23 mouse cellular contexts compared by ENCODE assay signal in genomic region chr8:118289091-118289490, GRCm38 (mm10). TPM values are rescaled to one million over a fixed set of nuclear protein-coding genes. Genes with fewer than 3 reads are reported as not detected.
A peak's percentile ranks its signal among the peaks of the same experiment; 100 is the strongest.
DNase-seq lines count a peak whose midpoint lies in the region; ATAC-seq and TF ChIP-seq lines count a peak whose summit lies in the region.
"Had no signal": no experiment of that assay in that cellular context is flagged by ENCODE, and none has a peak within 500 bp of the region (broad histone marks: within the 10 kb centered on the region; RNA-seq: fewer than 3 reads in every experiment).

No protein-coding gene starts in this region.

- H3K4me2 ChIP-seq in heart, embryonic 15.5 days = no peak overlapping the region
- no peak overlapping the region for H3K4me2 ChIP-seq in stomach, embryonic 16.5 days (ENCODE audit: low read depth, low read length)
- H3K4me2 ChIP-seq: forebrain, embryonic 13.5 days; hindbrain, embryonic 13.5 days had no signal

- H3K9ac ChIP-seq in heart, adult 2 months (ENCODE audit: low read depth, low read length) = 0 out of 2 replicates have a peak overlapping the region, but pooled peaks have one; percentile 9
- H3K9ac ChIP-seq in heart, embryonic 15.5 days = no peak overlapping the region
- H3K9ac ChIP-seq in stomach, embryonic 16.5 days (ENCODE audit: low read length) = no peak overlapping the region
- H3K9ac ChIP-seq: forebrain, embryonic 13.5 days; forebrain, postnatal 0 days; hindbrain, embryonic 13.5 days had no signal

- no peaks in the 10 kb centered on the region for H3K27me3 ChIP-seq in heart, adult 2 months (ENCODE audit: control insufficient read depth, insufficient read depth, low read length)
- H3K27me3 ChIP-seq in heart, embryonic 15.5 days = no peaks in the 10 kb centered on the region
- no peaks in the 10 kb centered on the region for H3K27me3 ChIP-seq in C2C12 (ENCODE audit: control insufficient read depth, insufficient read depth, insufficient read length)
- peaks cover 14% of the 10 kb centered on the region; the same call in 1 of the 2 replicates for H3K27me3 ChIP-seq in stomach, embryonic 16.5 days (ENCODE audit: control insufficient read depth, insufficient read depth, low read length)
- H3K27me3 ChIP-seq: CH12.LX, Patski had no signal

- peak overlapping the region; percentile 91; the same call in 1 of the 2 replicates for H3K27ac ChIP-seq in heart, adult 2 months
- H3K27ac ChIP-seq in heart, embryonic 15.5 days = 0 out of 2 replicates have a peak overlapping the region, but pooled peaks have one; percentile 94
- H3K27ac ChIP-seq in stomach, embryonic 16.5 days (ENCODE audit: low read length) = peak overlapping the region; percentile 83
- H3K27ac ChIP-seq: embryonic facial prominence, embryonic 10.5 days; forebrain, embryonic 13.5 days; hindbrain, embryonic 13.5 days; hindbrain, postnatal 0 days had no signal

- H3K36me3 ChIP-seq in heart, adult 2 months (ENCODE audit: control insufficient read depth, insufficient read depth, low read length) = peaks cover 9% of the 10 kb centered on the region
- no peaks in the 10 kb centered on the region for H3K36me3 ChIP-seq in heart, embryonic 15.5 days
- H3K36me3 ChIP-seq in C2C12 (ENCODE audit: control insufficient read depth, insufficient read depth) = no peaks in the 10 kb centered on the region
- H3K36me3 ChIP-seq in stomach, embryonic 16.5 days (ENCODE audit: control insufficient read depth, insufficient read depth, low read length) = no peaks in the 10 kb centered on the region
- H3K36me3 ChIP-seq: embryonic facial prominence, embryonic 10.5 days; hindbrain, embryonic 13.5 days had no signal

- H3K79me2 ChIP-seq in heart, adult 2 months (replicated peaks; ENCODE audit: control insufficient read depth, insufficient read depth, low read length) = no peaks in the 10 kb centered on the region; the same call in none of the 2 replicates
- H3K79me2 ChIP-seq in C2C12 (ENCODE audit: control insufficient read depth, insufficient read depth) = peaks cover 86% of the 10 kb centered on the region

- no peak for ATAC-seq in heart, embryonic 15.5 days (replicated peaks; ENCODE audit: insufficient number of reproducible peaks, insufficient read depth, low FRiP score, low read depth)
- ATAC-seq in stomach, embryonic 16.5 days (ENCODE audit: insufficient read depth, low FRiP score) = no peak
- ATAC-seq: activated CD4-positive, CD25-positive, alpha-beta regulatory T cell, adult 4 months; forebrain, embryonic 13.5 days; forebrain, postnatal 0 days; hindbrain, postnatal 0 days; Patski had no signal

- H3K4me3 ChIP-seq in heart, adult 2 months = no peak overlapping the region
- H3K4me3 ChIP-seq in heart, embryonic 15.5 days = no peak overlapping the region
- no peak overlapping the region for H3K4me3 ChIP-seq in C2C12 (ENCODE audit: insufficient read depth, poor library complexity, severe bottlenecking)
- no peak overlapping the region for H3K4me3 ChIP-seq in stomach, embryonic 16.5 days (replicated peaks; ENCODE audit: low read length)
- H3K4me3 ChIP-seq: embryonic facial prominence, embryonic 10.5 days; forebrain, embryonic 13.5 days; hindbrain, embryonic 13.5 days had no signal

- no peak overlapping the region for H3ac ChIP-seq in C2C12 (ENCODE audit: control insufficient read depth, insufficient read length, low read depth)

- TF ChIP-seq POLR2A in heart, adult 2 months (IDR thresholded peaks at IDR 0.05; ENCODE audit: insufficient read depth, low read depth, low read length) = no peak

- H3K79me3 ChIP-seq in C2C12 (ENCODE audit: low read depth) = peaks cover 31% of the 10 kb centered on the region

- no peak for DNase-seq in heart, adult 2 months
- DNase-seq in heart, postnatal 4 days = no peak
- DNase-seq in heart, postnatal 14 days = no peak
- DNase-seq in right cerebral cortex, postnatal 4 days = no peak
- DNase-seq: adrenal gland, adult 2 months; adrenal gland, postnatal 25 days; cerebellum, adult 18-20 months; cerebellum, adult 9-11 months; forebrain, postnatal 0 days; gastrocnemius, postnatal 36 days; heart, adult 11 months; kidney, adult 11 months had no signal

- no peaks in the 10 kb centered on the region for H3K9me3 ChIP-seq in heart, embryonic 15.5 days (replicated peaks)
- H3K9me3 ChIP-seq in stomach, embryonic 16.5 days (replicated peaks; ENCODE audit: control insufficient read depth, low read length) = no peaks in the 10 kb centered on the region
- H3K9me3 ChIP-seq: embryonic facial prominence, embryonic 10.5 days; forebrain, embryonic 13.5 days; hindbrain, embryonic 13.5 days had no signal

- 67% methylated on average over 4 of the region's 4 CpGs for WGBS in heart, adult 2 months
- 54% methylated on average over 4 of the region's 4 CpGs for WGBS in heart, embryonic 15.5 days
- WGBS in stomach, embryonic 16.5 days = 74% methylated on average over 4 of the region's 4 CpGs

- intact Hi-C loops in heart, adult 2 months (cut with DNase I) = loop anchor here (5.0 kb wide), 3 partner anchors 63 to 563 kb away; no protein-coding TSS in a partner anchor
- intact Hi-C loops in heart, postnatal 14 days (cut with DNase I) = loop anchor here (5.0 to 10.0 kb wide), 5 partner anchors 88 to 776 kb away; no protein-coding TSS in a partner anchor

- no peak for TF ChIP-seq CTCF in heart, adult 2 months (IDR thresholded peaks at IDR 0.05)
- no peak for TF ChIP-seq CTCF in C2C12 (IDR thresholded peaks at IDR 0.05; ENCODE audit: control insufficient read depth, insufficient read depth, insufficient read length)

- peaks cover 27% of the 10 kb centered on the region for H3K4me1 ChIP-seq in heart, adult 2 months (ENCODE audit: control insufficient read depth, insufficient read depth, low read length)
- H3K4me1 ChIP-seq in heart, embryonic 15.5 days (replicated peaks) = peaks cover 73% of the 10 kb centered on the region
- peaks cover 11% of the 10 kb centered on the region; the same call in 1 of the 2 replicates for H3K4me1 ChIP-seq in stomach, embryonic 16.5 days (ENCODE audit: control insufficient read depth, insufficient read depth, low read length)

- TF ChIP-seq EP300 in heart, adult 2 months (IDR thresholded peaks at IDR 0.05; ENCODE audit: insufficient read depth, low read depth, low read length) = no peak

TF ChIP-seq in C2C12, 6 proteins besides CTCF, POLR2A, EP300 and RAD21:
- TF ChIP-seq MYOD1 (IDR thresholded peaks at IDR 0.05; ENCODE audit: control insufficient read depth, insufficient read length, low read depth) (peak; percentile 84), CEBPB (IDR thresholded peaks at IDR 0.05; ENCODE audit: low read depth) (no peak)
TF ChIP-seq in C2C12: peak in this region for 1.

RNA-seq across cellular contexts. Expression of gene Cdh13, which starts 5.6 kb away (rescaled TPM):
- total RNA-seq in heart, adult 2 months (2021) = 100 to 1,000 TPM; 162 to 163 TPM
- 172 and 217 TPM in 2 replicates for polyA plus RNA-seq in heart, adult 2 months (2012; rRNA removed)
- total RNA-seq in heart, postnatal 4 days (2021) = 100 to 1,000 TPM; 178 to 201 TPM
- 55.2 and 63.9 TPM in 2 replicates for polyA plus RNA-seq in heart, embryonic 15.5 days (2015; fragmentation: Nextera tagmentation; extraction: Ambion mirVana)
- total RNA-seq in heart, postnatal 14 days (2021) = 100 to 1,000 TPM; 182 to 194 TPM
- polyA plus RNA-seq in C2C12 (2012; fragmentation: generic; extraction: Trizol) = 9.4 TPM
- 19.9 and 20.4 TPM in 2 replicates for polyA plus RNA-seq in stomach, embryonic 16.5 days (2015; fragmentation: Nextera tagmentation; extraction: Ambion mirVana)
- total RNA-seq: CH12.LX; hematopoietic stem cell, adult 5-6 weeks had no signal
